Mouse (Mus musculus): ENCODE measurements around the gene Add1.
"Not testable (repeated sequence)": the region's sequence is repeated elsewhere in the genome, so short reads cannot be mapped to it uniquely, and the experiment has no call there.

Gene Add1

GRCm38 (mm10) chr5:34550251-34550650 lies 23.2 kb upstream of the Add1 start:
- DNase-seq (ENCODE audit: low read depth, low spot score): no peak

- no peak for DNase-seq (ENCODE audit: low read depth, low spot score)
Observed at GRCm38 (mm10) chr5:34551821-34552220, 21.6 kb upstream of the Add1 start.

GRCm38 (mm10) chr5:34563854-34564253 lies 9.6 kb upstream of the Add1 start:
- no peak for DNase-seq (ENCODE audit: low read depth, low spot score)

GRCm38 (mm10) chr5:34564291-34564690 lies 9.2 kb upstream of the Add1 start:
- no peak for DNase-seq (ENCODE audit: low read depth, low spot score)

- peak; percentile 78 for DNase-seq (ENCODE audit: low read depth, low spot score)
Observed at GRCm38 (mm10) chr5:34565545-34566283, 7.8 kb upstream of the Add1 start.

DNA sequence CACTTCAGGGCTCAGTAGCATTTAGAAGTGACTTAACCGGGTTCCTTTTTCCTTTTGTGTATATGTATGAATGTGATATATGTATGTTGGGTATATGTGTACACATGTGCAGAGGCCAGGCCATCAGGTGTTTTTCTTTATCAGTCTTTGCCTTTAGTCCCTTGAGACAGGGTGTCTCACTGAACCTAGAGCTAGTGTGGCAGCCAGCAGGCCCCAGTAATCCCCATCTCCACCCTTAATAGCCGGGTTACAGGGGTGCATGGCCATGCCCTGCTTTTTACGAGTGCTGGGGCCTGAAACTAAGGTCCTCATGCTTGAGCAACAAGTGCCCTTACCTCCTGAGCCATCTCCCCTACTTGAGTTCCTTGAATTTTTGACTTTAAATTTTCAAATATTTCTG lies 1.9 kb upstream of the Add1 start:
- DNase-seq (ENCODE audit: low read depth, low spot score): no peak

DNA sequence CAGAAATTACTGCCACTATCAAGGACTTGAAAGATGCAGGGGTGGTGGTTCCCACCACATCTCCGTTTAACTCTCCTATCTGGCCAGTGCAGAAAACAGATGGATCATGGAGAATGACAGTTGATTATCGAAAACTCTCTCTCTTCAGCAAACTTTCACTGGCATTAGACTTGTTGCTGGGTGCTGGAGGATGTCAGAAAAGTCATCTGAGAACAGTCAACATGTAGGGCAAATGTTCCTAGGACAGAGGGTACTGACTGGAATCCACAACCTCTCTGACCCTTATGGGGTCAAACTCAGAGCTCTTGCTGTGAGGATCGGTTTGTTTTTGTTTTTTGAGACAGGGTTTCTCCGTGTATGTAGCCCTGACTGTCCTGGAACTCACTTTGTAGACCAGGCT lies 896 bp upstream of the Add1 start:
- not testable (repeated sequence) for DNase-seq (ENCODE audit: low read depth, low spot score)

GRCm38 (mm10) chr5:34574721-34575120 lies 1.3 kb downstream of the Add1 start:
- DNase-seq (ENCODE audit: low read depth, low spot score): no peak

DNA sequence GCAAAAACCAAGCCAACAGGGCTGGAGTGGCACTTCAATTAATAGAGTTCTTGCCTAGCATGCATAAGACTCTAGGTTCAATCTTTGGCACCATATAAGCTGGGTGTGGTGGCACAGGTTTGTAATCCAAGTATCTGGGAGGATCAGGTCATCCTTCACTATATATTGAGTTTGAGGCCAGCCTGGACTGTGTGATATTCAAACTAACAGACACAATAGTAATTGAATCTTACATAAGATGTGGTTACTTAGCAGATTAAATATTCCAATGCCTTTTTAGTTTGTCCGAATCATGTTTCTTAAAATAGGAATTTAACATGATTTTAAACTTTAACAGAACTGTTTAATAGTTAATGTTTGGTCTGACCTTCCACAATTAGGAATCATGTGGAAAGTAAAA lies 2.8 kb downstream of the Add1 start:
- DNase-seq (ENCODE audit: low read depth, low spot score): no peak

DNA sequence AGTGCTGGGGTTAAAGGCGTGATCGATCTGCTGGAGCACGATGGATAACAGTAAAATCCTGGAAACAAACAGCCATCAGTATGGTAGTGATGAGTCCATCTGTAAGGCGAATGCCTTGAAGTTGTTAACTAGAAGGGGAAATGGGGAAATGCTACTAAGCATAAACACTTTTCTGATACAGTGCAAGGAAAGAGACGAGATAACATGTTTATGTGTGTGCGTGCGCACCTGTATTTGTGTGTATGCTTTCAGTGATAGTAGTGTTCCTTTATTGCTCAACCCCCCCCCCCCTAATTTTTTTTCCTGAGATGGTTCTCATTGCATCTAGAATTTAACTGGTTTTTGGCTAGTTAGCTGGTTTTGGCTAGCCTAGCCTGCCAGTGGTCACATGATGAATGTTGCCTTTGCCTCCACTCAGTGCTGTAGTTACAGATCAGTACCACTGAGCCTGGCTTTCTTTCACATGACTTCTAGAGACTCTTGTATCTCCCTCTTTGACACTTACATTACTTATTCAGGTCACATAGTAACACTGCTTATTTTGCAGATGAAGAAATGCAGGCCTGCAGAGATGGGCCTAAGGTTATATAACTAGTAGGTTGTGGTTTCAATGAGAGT lies 4.7 kb downstream of the Add1 start:
- DNase-seq (ENCODE audit: low read depth, low spot score): no peak

DNA sequence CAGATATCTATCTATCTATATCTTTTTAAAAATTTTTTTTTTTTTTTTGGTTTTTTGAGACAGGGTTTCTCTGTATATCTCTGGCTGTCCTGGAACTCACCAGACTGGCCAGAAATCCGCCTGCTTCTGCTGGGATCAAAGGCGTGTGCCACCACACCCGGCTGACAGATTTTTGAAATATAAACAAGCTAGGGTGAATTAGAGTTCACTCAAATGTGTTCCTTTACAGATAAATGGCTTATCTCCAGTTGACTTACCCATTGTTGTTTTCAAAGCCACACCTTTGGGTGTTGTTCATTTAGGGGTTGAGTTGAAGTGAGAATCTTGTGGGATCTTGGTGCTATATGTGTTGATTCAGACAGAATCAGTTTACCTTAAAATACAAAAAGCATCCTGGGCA lies 5.9 kb downstream of the Add1 start:
- no peak for DNase-seq (ENCODE audit: low read depth, low spot score)

- DNase-seq (ENCODE audit: low read depth, low spot score): peak; percentile 86
Observed at GRCm38 (mm10) chr5:34581671-34582313, 8.3 kb downstream of the Add1 start.

GRCm38 (mm10) chr5:34582314-34582675 lies 8.8 kb downstream of the Add1 start:
- no peak for DNase-seq (ENCODE audit: low read depth, low spot score)

DNA sequence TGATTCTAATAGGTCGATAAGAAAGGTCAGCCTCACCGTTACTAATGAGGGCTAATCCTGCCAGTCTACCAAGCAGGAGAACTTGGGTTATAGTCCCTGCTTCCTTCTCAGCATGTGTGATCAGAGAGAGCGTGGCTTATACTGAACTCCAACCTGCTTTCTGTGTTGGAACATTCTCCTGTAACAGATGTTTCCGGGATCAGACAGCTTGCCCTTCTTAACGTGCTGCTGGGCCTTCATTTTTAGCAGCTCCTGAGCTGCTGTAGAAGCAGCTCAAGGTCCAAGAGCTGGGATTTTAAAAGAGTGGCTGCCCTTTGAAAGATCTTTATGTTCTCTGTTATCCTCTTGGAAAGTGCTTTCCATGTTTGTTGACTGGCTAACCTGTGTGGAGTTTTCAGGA lies 11.8 kb downstream of the Add1 start:
- DNase-seq (ENCODE audit: low read depth, low spot score): no peak

GRCm38 (mm10) chr5:34587881-34588280 lies 14.4 kb downstream of the Add1 start:
- no peak for DNase-seq (ENCODE audit: low read depth, low spot score)

DNA sequence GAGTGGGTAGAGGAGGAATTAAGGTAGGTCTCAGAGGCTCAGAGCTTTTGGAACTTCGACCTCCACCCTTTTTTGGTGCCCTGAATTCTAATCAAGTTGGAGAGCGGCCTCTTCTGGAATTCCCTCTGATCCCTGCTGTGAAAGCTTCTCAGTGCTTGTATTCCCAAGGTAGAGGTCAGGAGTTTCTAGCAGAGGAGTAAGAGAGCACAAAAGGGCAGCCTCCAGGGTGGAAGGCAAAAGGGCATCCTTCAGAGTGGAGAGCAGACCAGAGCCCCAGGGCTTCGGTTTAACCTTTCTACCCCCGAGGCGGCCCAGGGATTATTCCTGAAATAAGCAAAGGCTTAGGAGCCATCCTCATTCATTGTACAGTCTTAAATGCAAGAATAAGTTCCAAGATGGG lies 16.6 kb downstream of the Add1 start:
- DNase-seq (ENCODE audit: low read depth, low spot score): no peak

- no peak for DNase-seq (ENCODE audit: low read depth, low spot score)
Observed at GRCm38 (mm10) chr5:34590702-34591101, 17.2 kb downstream of the Add1 start.

- DNase-seq (ENCODE audit: low read depth, low spot score): no peak
Observed at GRCm38 (mm10) chr5:34591388-34592004, 18.0 kb downstream of the Add1 start.

DNA sequence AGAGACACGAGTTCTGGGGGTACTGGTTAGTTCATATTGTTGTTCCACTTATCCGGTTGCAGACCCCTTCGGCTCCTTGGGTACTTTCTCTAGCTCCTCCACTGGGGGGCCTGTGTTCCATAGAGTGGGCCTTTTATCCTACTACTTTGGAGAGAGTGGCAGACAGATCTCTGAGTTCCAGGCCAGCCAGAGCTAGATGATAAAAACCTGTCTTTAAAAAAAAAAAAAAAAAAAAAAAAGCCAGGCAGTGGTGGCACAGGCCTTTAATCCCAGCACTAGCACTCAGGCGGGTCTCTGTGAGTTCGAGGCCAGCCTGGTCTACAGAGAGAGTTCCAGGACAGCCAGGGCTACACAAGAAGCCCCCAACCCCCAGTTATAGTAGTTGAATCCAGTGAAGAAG lies 18.8 kb downstream of the Add1 start:
- DNase-seq (ENCODE audit: low read depth, low spot score): not testable (repeated sequence)

- no peak for DNase-seq (ENCODE audit: low read depth, low spot score)
Observed at GRCm38 (mm10) chr5:34592666-34593065, 19.2 kb downstream of the Add1 start.

GRCm38 (mm10) chr5:34593202-34593727 lies 19.8 kb downstream of the Add1 start:
- DNase-seq (ENCODE audit: low read depth, low spot score): no peak

DNA sequence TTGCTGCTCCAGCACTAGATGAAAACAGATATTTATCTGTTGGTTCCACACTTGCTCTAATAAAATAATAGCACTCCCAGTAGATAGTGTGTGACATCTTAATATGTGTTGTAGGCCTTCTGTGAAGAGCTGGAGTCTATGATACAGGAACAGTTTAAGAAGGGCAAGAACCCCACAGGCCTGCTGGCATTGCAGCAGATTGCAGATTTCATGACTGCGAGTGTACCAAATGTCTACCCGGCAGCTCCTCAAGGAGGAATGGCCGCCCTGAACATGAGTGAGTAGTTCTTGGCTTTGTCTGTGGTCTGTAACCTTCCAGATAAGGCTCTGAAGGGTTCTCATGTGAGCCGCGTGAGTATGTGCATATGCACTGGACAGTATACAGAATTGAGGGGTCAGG lies 31.1 kb downstream of the Add1 start:
- no peak for DNase-seq (ENCODE audit: low read depth, low spot score)

Data from telencephalon, adult 2 months (tissue).